Mouse (Mus musculus) neural tube, embryonic 13.5 days (tissue): Measurements from ENCODE around the gene Pou2af1. TPM values are rescaled to one million over a fixed set of nuclear protein-coding genes. Genes with fewer than 3 reads are reported as not detected.
A peak's percentile ranks its signal among the peaks of the same experiment; 100 is the strongest.

Source experiments
- ATAC-seq: fragments of 200-750 bp; cut with Nextera tagmentation; 2 replicates; pipeline ENCODE4 v1.8.0; 2017; ENCODE audit warnings: low read depth, mild to moderate bottlenecking, moderate TSS enrichment, moderate library complexity
- H3K27ac ChIP-seq: fragments of 300-500 bp; sonication (generic); replicated peaks from 2 replicates; pipeline ENCODE4 v1.5.1; 2015; ENCODE audit warnings: moderate library complexity, mild to moderate bottlenecking, inconsistent platforms
- H3K27me3 ChIP-seq: fragments of 300-500 bp; sonication (generic); 2 replicates; pipeline ENCODE4 v1.6.1; 2015; ENCODE audit warnings: mild to moderate bottlenecking, inconsistent platforms
- H3K36me3 ChIP-seq: fragments of 300-500 bp; sonication (generic); 2 replicates; pipeline ENCODE4 v1.6.1; 2015; ENCODE audit warnings: mild to moderate bottlenecking, inconsistent platforms
- H3K4me1 ChIP-seq: fragments of 300-500 bp; sonication (generic); replicated peaks from 2 replicates; pipeline ENCODE4 v1.6.1; 2015; ENCODE audit warnings: inconsistent platforms
- H3K4me2 ChIP-seq: fragments of 300-500 bp; sonication (generic); 2 replicates; pipeline ENCODE4 v1.6.1; 2015; ENCODE audit warnings: inconsistent platforms, mild to moderate bottlenecking, moderate library complexity
- H3K4me3 ChIP-seq: fragments of 300-500 bp; sonication (generic); 2 replicates; pipeline ENCODE4 v1.5.1; 2015; ENCODE audit warnings: mild to moderate bottlenecking, inconsistent platforms
- H3K9ac ChIP-seq: fragments of 300-500 bp; sonication (generic); 2 replicates; pipeline ENCODE4 v1.6.1; 2015; ENCODE audit warnings: moderate library complexity, mild to moderate bottlenecking, inconsistent platforms
- H3K9me3 ChIP-seq: fragments of 300-500 bp; sonication (generic); 2 replicates; pipeline ENCODE4 v1.6.1; 2016; ENCODE audit warnings: inconsistent platforms
- WGBS: fragments of 180-500 bp; shearing (Covaris S2); methylation state at CpG from one replicate; pipeline ENCODE4 v1.1.7; 2015; 5-methylcytosine and 5-hydroxymethylcytosine counted together
- polyA plus RNA-seq: library from polyadenylated mRNA; unstranded; fragments of >200 nt; fragmentation: Nextera tagmentation; extraction: Ambion mirVana; gene quantifications from 2 replicates; pipeline ENCODE4 v1.2.1, GENCODE M21; 2015

Pou2af1 gene
- polyA plus RNA-seq, 1 experiment from 2014 or later: not detected

GRCm38 (mm10) chr9:51232163-51232562, 18.7 kb downstream of the Pou2af1 start:
- Histone ChIP-seq H3K4me3 (no peak overlapping the region), H3K27me3 (peaks cover 41% of the 10 kb centered on the region), H3K9me3 (no peaks in the 10 kb centered on the region), H3K4me1 (no peaks in the 10 kb centered on the region), H3K9ac (no peak overlapping the region), H3K36me3 (no peaks in the 10 kb centered on the region), H3K4me2 (no peak overlapping the region), H3K27ac (no peak overlapping the region)
- no peak for ATAC-seq
- 96% methylated on average over 8 of the region's 8 CpGs for WGBS

- no peak overlapping the region for H3K4me2 ChIP-seq
- H3K4me1 ChIP-seq: no peaks in the 10 kb centered on the region; the same call in 1 of the 2 replicates
- no peak for ATAC-seq
- no peak overlapping the region for H3K4me3 ChIP-seq
- no peaks in the 10 kb centered on the region for H3K9me3 ChIP-seq
- no peaks in the 10 kb centered on the region for H3K36me3 ChIP-seq
- no peak overlapping the region for H3K9ac ChIP-seq
- 61% methylated on average over 12 of the region's 12 CpGs for WGBS
- H3K27ac ChIP-seq: no peak overlapping the region
- peaks cover 26% of the 10 kb centered on the region for H3K27me3 ChIP-seq
Measured at GRCm38 (mm10) chr9:51238741-51239385, 25.4 kb downstream of the Pou2af1 start.

- Histone ChIP-seq H3K4me1 (no peaks in the 10 kb centered on the region), H3K9ac (no peak overlapping the region), H3K27me3 (no peaks in the 10 kb centered on the region), H3K4me3 (no peak overlapping the region), H3K27ac (no peak overlapping the region), H3K9me3 (no peaks in the 10 kb centered on the region), H3K36me3 (no peaks in the 10 kb centered on the region), H3K4me2 (no peak overlapping the region)
- no peak for ATAC-seq
- WGBS: 78% methylated on average over 4 of the region's 4 CpGs
Measured at GRCm38 (mm10) chr9:51256780-51257502, 43.4 kb downstream of the Pou2af1 start.

- Histone ChIP-seq H3K27me3 (no peaks in the 10 kb centered on the region), H3K27ac (no peak overlapping the region), H3K4me1 (no peaks in the 10 kb centered on the region), H3K9me3 (no peaks in the 10 kb centered on the region), H3K4me3 (no peak overlapping the region), H3K9ac (no peak overlapping the region), H3K4me2 (no peak overlapping the region), H3K36me3 (no peaks in the 10 kb centered on the region)
- WGBS: 94% methylated on average over 5 of the region's 5 CpGs
- ATAC-seq: no peak
Measured at GRCm38 (mm10) chr9:51258426-51258825, 44.9 kb downstream of the Pou2af1 start.

GRCm38 (mm10) chr9:51268852-51269251, 55.3 kb downstream of the Pou2af1 start:
- no peak overlapping the region for H3K27ac ChIP-seq
- WGBS: 64% methylated on average over 5 of the region's 5 CpGs
- peaks cover 3% of the 10 kb centered on the region for H3K27me3 ChIP-seq
- 0 out of 2 replicates have a peak, but pooled peaks cover 3% of the 10 kb centered on the region for H3K4me1 ChIP-seq
- no peaks in the 10 kb centered on the region for H3K9me3 ChIP-seq
- H3K9ac ChIP-seq: no peak overlapping the region
- ATAC-seq: no peak
- H3K4me3 ChIP-seq: no peak overlapping the region
- no peaks in the 10 kb centered on the region for H3K36me3 ChIP-seq
- H3K4me2 ChIP-seq: no peak overlapping the region

GRCm38 (mm10) chr9:51271073-51271472, 57.6 kb downstream of the Pou2af1 start:
- Histone ChIP-seq H3K9me3 (no peaks in the 10 kb centered on the region), H3K4me2 (no peak overlapping the region), H3K4me1 (0 out of 2 replicates have a peak, but pooled peaks cover 3% of the 10 kb centered on the region), H3K27me3 (peaks cover 3% of the 10 kb centered on the region), H3K27ac (no peak overlapping the region), H3K9ac (no peak overlapping the region), H3K4me3 (no peak overlapping the region), H3K36me3 (no peaks in the 10 kb centered on the region)
- no peak for ATAC-seq
- WGBS: 73% methylated on average over 8 of the region's 8 CpGs

GRCm38 (mm10) chr9:51272102-51272501, 58.6 kb downstream of the Pou2af1 start:
- no peak overlapping the region for H3K4me2 ChIP-seq
- no peaks in the 10 kb centered on the region for H3K9me3 ChIP-seq
- no peak for ATAC-seq
- 81% methylated on average over 5 of the region's 5 CpGs for WGBS
- no peak overlapping the region for H3K4me3 ChIP-seq
- peaks cover 7% of the 10 kb centered on the region for H3K27me3 ChIP-seq
- 0 out of 2 replicates have a peak, but pooled peaks cover 3% of the 10 kb centered on the region for H3K4me1 ChIP-seq
- no peak overlapping the region for H3K9ac ChIP-seq
- no peaks in the 10 kb centered on the region for H3K36me3 ChIP-seq
- H3K27ac ChIP-seq: no peak overlapping the region

GRCm38 (mm10) chr9:51273581-51274154, 60.2 kb downstream of the Pou2af1 start:
- H3K27me3 ChIP-seq: peaks cover 21% of the 10 kb centered on the region
- H3K9ac ChIP-seq: no peak overlapping the region
- ATAC-seq: no peak
- H3K9me3 ChIP-seq: no peaks in the 10 kb centered on the region
- whole genome bisulfite sequencing: 64% methylated on average over 9 of the region's 9 CpGs
- no peaks in the 10 kb centered on the region for H3K36me3 ChIP-seq
- H3K4me1 ChIP-seq: peaks cover 12% of the 10 kb centered on the region
- H3K27ac ChIP-seq: no peak overlapping the region
- no peak overlapping the region for H3K4me3 ChIP-seq
- no peak overlapping the region for H3K4me2 ChIP-seq

- H3K4me2 ChIP-seq: no peak overlapping the region
- WGBS: 43% methylated on average over 4 of the region's 4 CpGs
Measured at GRCm38 (mm10) chr9:51274678-51275077, 61.2 kb downstream of the Pou2af1 start.

GRCm38 (mm10) chr9:51277834-51278498, 64.5 kb downstream of the Pou2af1 start:
- peak overlapping the region; percentile 78 for H3K4me2 ChIP-seq

More at GRCm38 (mm10) chr9:51274678-51275077, 61.2 kb downstream of the Pou2af1 start:
- H3K4me3 ChIP-seq: no peak overlapping the region
- no peak overlapping the region for H3K27ac ChIP-seq
- H3K4me1 ChIP-seq: peaks cover 17% of the 10 kb centered on the region
- no peak overlapping the region for H3K9ac ChIP-seq
- peaks cover 31% of the 10 kb centered on the region for H3K27me3 ChIP-seq
- H3K9me3 ChIP-seq: no peaks in the 10 kb centered on the region
- no peaks in the 10 kb centered on the region for H3K36me3 ChIP-seq
- ATAC-seq: no peak

GRCm38 (mm10) chr9:51278500-51279381, 65.2 kb downstream of the Pou2af1 start, which contains the start of gene Colca2:
TSS of gene Colca2 (minus strand) at chr9:51278569.
- WGBS: under 1% methylated on average over 53 of the region's 53 CpGs
- Histone ChIP-seq H3K27ac (0 out of 2 replicates have a peak within 1 kb of the TSS, but pooled peaks have one; percentile 18), H3K27me3 (peaks cover 40% of the 10 kb centered on the region)

More at GRCm38 (mm10) chr9:51277834-51278498, 64.5 kb downstream of the Pou2af1 start:
- H3K4me1 ChIP-seq: peaks cover 17% of the 10 kb centered on the region
- no peaks in the 10 kb centered on the region for H3K9me3 ChIP-seq
- H3K27ac ChIP-seq: no peak overlapping the region
- peak overlapping the region; percentile 66; the same call in 1 of the 2 replicates for H3K9ac ChIP-seq
- peak overlapping the region; percentile 46 for H3K4me3 ChIP-seq
- no peaks in the 10 kb centered on the region for H3K36me3 ChIP-seq
- WGBS: 24% methylated on average over 13 of the region's 13 CpGs
- ATAC-seq: peak; percentile 49
- H3K27me3 ChIP-seq: peaks cover 40% of the 10 kb centered on the region

More at GRCm38 (mm10) chr9:51278500-51279381, 65.2 kb downstream of the Pou2af1 start, which contains the start of gene Colca2:
- H3K4me2 ChIP-seq: peak within 1 kb of the TSS; percentile 78
- peak; percentile 97 for ATAC-seq
- H3K9me3 ChIP-seq: no peaks in the 10 kb centered on the region
- no peaks in the 10 kb centered on the region for H3K36me3 ChIP-seq
- H3K4me1 ChIP-seq: peaks cover 17% of the 10 kb centered on the region
- peak within 1 kb of the TSS; percentile 66 for H3K9ac ChIP-seq
- H3K4me3 ChIP-seq: peak within 1 kb of the TSS; percentile 46
